Mouse (Mus musculus) liver, adult 2 months (tissue): ENCODE results near the gene Zfp704. TPM values are rescaled to one million over a fixed set of nuclear protein-coding genes. Genes with fewer than 3 reads are reported as not detected.

Source experiments
- DNase-seq: peaks from one replicate; pipeline ENCODE4 v3.0.0-alpha.2; 2011; ENCODE audit warnings: low read depth, low spot score; ENCODE audit errors: extremely low read depth
- H3K27ac ChIP-seq: fragments of 200-500 bp; replicated peaks from 2 replicates; pipeline ENCODE4 v1.5.1; 2012; ENCODE audit warnings: low read depth, mild to moderate bottlenecking, control low read depth, inconsistent platforms, low read length; ENCODE audit not compliant: insufficient read depth
- H3K27me3 ChIP-seq: fragments of 200-500 bp; 2 replicates; pipeline ENCODE4 v1.6.1; 2012; ENCODE audit warnings: mild to moderate bottlenecking, moderate library complexity, low read length, inconsistent platforms; ENCODE audit not compliant: control insufficient read depth, insufficient read depth
- H3K36me3 ChIP-seq: fragments of 200-500 bp; 2 replicates; pipeline ENCODE4 v1.6.1; 2012; ENCODE audit warnings: low read length, inconsistent platforms; ENCODE audit not compliant: control insufficient read depth, insufficient read depth
- H3K4me1 ChIP-seq: fragments of 200-500 bp; 2 replicates; pipeline ENCODE4 v1.6.1; 2011; ENCODE audit warnings: low read length; ENCODE audit not compliant: control insufficient read depth, insufficient read depth
- H3K4me3 ChIP-seq: fragments of 200-500 bp; 2 replicates; pipeline ENCODE4 v1.5.1; 2011; ENCODE audit warnings: low read depth, mild to moderate bottlenecking, control low read depth, low read length, moderate library complexity; ENCODE audit not compliant: insufficient read depth
- H3K79me2 ChIP-seq: fragments of 200-500 bp; 2 replicates; pipeline ENCODE4 v1.6.1; 2012; ENCODE audit warnings: inconsistent platforms, mild to moderate bottlenecking, low read length, moderate library complexity; ENCODE audit not compliant: control insufficient read depth, insufficient read depth
- H3K9ac ChIP-seq: fragments of 200-500 bp; 2 replicates; pipeline ENCODE4 v1.6.1; 2012; ENCODE audit warnings: low read depth, mild to moderate bottlenecking, control low read depth, inconsistent platforms, low read length
- CTCF ChIP-seq: fragments of 200-500 bp; IDR thresholded peaks from 2 replicates; pipeline ENCODE4 v1.5.1; 2011; ENCODE audit warnings: low read depth, low read length, control low read depth
- POLR2A ChIP-seq: fragments of 200-500 bp; IDR thresholded peaks from 2 replicates; pipeline ENCODE4 v1.6.1; 2011; ENCODE audit warnings: low read length, control low read depth; ENCODE audit not compliant: insufficient read depth; ENCODE audit errors: extremely low read depth
- WGBS: fragments of 180-500 bp; shearing (Covaris S2); methylation state at CpG from one replicate; pipeline ENCODE4 v1.1.7; 2018; 5-methylcytosine and 5-hydroxymethylcytosine counted together
- polyA plus RNA-seq: library from polyadenylated mRNA; depleted of rRNA; stranded (reverse); fragments of >200 nt; gene quantifications from 2 replicates; pipeline ENCODE4 v1.2.3, GENCODE M21; 2012
- total RNA-seq: library from RNA; depleted of rRNA; stranded (reverse); fragments of >200 nt; gene quantifications from 2 replicates; pipeline ENCODE4 v1.2.3, GENCODE M21; 2014

Zfp704 gene
- total and polyA plus RNA-seq, 2 experiments: 1.3 to 3.2 TPM

GRCm38 (mm10) chr3:9485506-9485905 lies 124.4 kb downstream of the Zfp704 start:
- Histone ChIP-seq H3K9ac (no peak overlapping the region), H3K36me3 (no peaks in the 10 kb centered on the region), H3K27me3 (no peaks in the 10 kb centered on the region), H3K27ac (no peak overlapping the region), H3K4me3 (no peak overlapping the region), H3K4me1 (0 out of 2 replicates have a peak, but pooled peaks cover 2% of the 10 kb centered on the region), H3K79me2 (0 out of 2 replicates have a peak, but pooled peaks cover 2% of the 10 kb centered on the region)
- WGBS: 90% methylated on average over 3 of the region's 3 CpGs
- TF ChIP-seq POLR2A: no peak
- no peak for TF ChIP-seq CTCF
- DNase-seq: no peak

- Histone ChIP-seq H3K36me3 (no peaks in the 10 kb centered on the region), H3K4me1 (0 out of 2 replicates have a peak, but pooled peaks cover 2% of the 10 kb centered on the region), H3K9ac (no peak overlapping the region), H3K4me3 (no peak overlapping the region), H3K79me2 (0 out of 2 replicates have a peak, but pooled peaks cover 2% of the 10 kb centered on the region), H3K27me3 (no peaks in the 10 kb centered on the region), H3K27ac (no peak overlapping the region)
- WGBS: 76% methylated on average over 4 of the region's 4 CpGs
- TF ChIP-seq CTCF: no peak
- TF ChIP-seq POLR2A: no peak
- no peak for DNase-seq
Observed at GRCm38 (mm10) chr3:9481956-9482355, 127.9 kb downstream of the Zfp704 start.

- no peak for DNase-seq
- H3K4me3 ChIP-seq: no peak overlapping the region
- no peaks in the 10 kb centered on the region for H3K27me3 ChIP-seq
- H3K9ac ChIP-seq: no peak overlapping the region
- no peak overlapping the region for H3K27ac ChIP-seq
- H3K36me3 ChIP-seq: no peaks in the 10 kb centered on the region
- 52% methylated on average over 6 of the region's 6 CpGs for WGBS
- H3K4me1 ChIP-seq: 0 out of 2 replicates have a peak, but pooled peaks cover 2% of the 10 kb centered on the region
- H3K79me2 ChIP-seq: 0 out of 2 replicates have a peak, but pooled peaks cover 2% of the 10 kb centered on the region
- TF ChIP-seq POLR2A (no peak), CTCF (no peak)
Observed at GRCm38 (mm10) chr3:9481358-9481757, 128.5 kb downstream of the Zfp704 start.

GRCm38 (mm10) chr3:9480936-9481335 lies 128.9 kb downstream of the Zfp704 start:
- no peak overlapping the region for H3K9ac ChIP-seq
- 77% methylated on average over 5 of the region's 5 CpGs for whole genome bisulfite sequencing
- H3K27ac ChIP-seq: no peak overlapping the region
- no peak overlapping the region for H3K4me3 ChIP-seq
- H3K79me2 ChIP-seq: 0 out of 2 replicates have a peak, but pooled peaks cover 2% of the 10 kb centered on the region
- DNase-seq: no peak
- TF ChIP-seq POLR2A: no peak
- H3K4me1 ChIP-seq: 0 out of 2 replicates have a peak, but pooled peaks cover 2% of the 10 kb centered on the region
- no peaks in the 10 kb centered on the region for H3K36me3 ChIP-seq
- H3K27me3 ChIP-seq: no peaks in the 10 kb centered on the region

- no peaks in the 10 kb centered on the region for H3K36me3 ChIP-seq
- 0 out of 2 replicates have a peak, but pooled peaks cover 2% of the 10 kb centered on the region for H3K4me1 ChIP-seq
- no peak overlapping the region for H3K9ac ChIP-seq
- no peaks in the 10 kb centered on the region for H3K27me3 ChIP-seq
- peak; percentile 70 for DNase-seq
- no peak overlapping the region for H3K27ac ChIP-seq
- WGBS: 50% methylated on average over 2 of the region's 2 CpGs
- no peak overlapping the region for H3K4me3 ChIP-seq
- no peak for TF ChIP-seq CTCF
- no peak for TF ChIP-seq POLR2A
- H3K79me2 ChIP-seq: no peaks in the 10 kb centered on the region
Observed at GRCm38 (mm10) chr3:9477386-9477785, 132.5 kb downstream of the Zfp704 start.

GRCm38 (mm10) chr3:9476336-9476735 lies 133.5 kb downstream of the Zfp704 start:
- DNase-seq: no peak
- Histone ChIP-seq H3K79me2 (no peaks in the 10 kb centered on the region), H3K9ac (no peak overlapping the region), H3K27ac (no peak overlapping the region), H3K36me3 (no peaks in the 10 kb centered on the region), H3K4me1 (no peaks in the 10 kb centered on the region), H3K4me3 (no peak overlapping the region), H3K27me3 (no peaks in the 10 kb centered on the region)
- TF ChIP-seq POLR2A (no peak), CTCF (no peak)
- WGBS: 95% methylated on average over 3 of the region's 3 CpGs
